Mouse (Mus musculus): ENCODE measurements around the gene Rrn3.
"Not testable (repeated sequence)": the region's sequence is repeated elsewhere in the genome, so short reads cannot be mapped to it uniquely, and the experiment has no call there.

Gene Rrn3

DNA sequence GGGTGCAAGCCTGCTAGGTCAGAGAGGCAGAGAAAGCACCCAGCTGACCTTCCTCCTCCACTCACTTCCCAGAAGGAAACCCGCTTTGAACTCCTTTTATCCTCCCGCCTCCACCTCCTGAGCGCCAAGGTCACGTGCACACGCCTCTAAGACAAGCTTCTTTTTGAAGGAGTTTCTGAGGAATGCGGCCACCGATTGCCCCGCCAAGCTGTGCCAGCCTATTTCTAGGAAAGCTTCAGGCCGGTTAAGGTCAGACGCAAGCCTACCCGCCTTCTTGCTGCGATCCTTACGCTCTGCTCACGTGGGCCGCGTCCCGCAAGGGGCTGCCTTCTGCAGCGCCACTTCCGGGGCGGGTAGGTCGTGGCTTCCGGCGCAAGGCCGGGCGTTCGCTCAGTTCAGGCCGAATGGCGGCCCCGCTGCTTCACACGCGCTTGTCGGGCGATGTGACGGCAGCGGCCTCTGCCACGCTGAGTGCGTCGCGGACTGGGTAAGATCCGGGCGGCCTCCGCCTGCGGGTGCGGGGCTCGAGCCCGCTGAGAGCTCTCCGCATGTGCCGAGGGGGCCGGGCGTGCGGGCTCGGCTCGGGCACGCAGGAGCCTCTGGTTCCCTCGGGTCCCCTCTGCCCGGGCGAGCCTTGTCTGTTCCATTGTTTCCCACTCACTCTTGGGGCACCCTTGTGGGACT is at the start of gene Rrn3:
Gene Rrn3 (plus strand): TSS at position 356 of the 684 bp plus-strand sequence.
- peak; percentile 89 for DNase-seq (ENCODE audit: low read depth, low spot score)

DNA sequence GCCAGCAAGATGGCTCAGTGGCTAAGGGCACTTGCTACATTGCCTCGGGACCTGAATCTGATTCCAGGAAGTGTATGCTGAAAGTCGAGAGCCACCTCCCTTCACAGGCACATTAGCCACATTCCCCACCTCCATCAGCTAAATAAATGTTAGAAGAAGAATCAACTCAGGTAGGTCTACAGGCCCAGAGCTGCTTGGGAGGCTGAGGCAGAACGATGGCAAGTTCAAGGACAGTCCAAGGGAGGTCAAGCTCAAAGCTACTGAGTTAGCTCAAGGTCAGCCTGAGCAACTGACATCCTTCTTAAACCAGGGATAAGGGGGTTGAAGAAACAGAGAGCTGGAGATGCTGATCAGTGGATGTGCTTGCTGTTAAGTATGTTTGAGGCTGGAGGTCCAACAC is 47.7 kb upstream of the Rrn3 start:
- no peak for DNase-seq (ENCODE audit: low read depth, low spot score)

DNA sequence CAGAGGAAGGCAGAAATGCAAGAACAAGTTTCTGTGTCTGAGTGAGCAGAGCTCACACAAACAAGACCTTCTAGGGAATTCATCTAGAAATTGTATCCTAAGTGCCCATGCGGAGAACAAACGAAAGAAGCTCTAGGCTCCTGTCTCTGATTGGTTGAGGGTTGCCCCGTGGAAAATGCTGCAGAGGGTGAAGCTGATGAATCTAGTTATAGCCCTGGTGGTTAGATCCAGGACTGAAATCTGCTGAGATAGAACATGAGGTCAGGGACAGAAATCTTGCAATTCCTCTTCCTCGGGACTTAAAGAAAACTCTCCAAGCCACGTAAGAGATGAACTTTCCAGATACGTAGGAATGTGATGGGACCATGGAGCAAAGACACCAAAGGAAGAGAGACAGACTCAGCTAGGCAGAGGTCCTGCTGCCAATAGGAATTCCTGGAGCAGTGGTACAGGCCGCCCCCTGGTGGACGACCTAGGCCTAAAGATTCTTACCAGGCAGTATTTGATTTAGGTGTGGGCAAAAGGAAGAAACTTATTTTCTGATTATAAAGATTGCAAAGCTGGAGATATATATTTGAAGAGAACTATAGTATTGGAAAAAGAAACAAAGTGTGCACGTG is 46.9 kb upstream of the Rrn3 start:
- DNase-seq (ENCODE audit: low read depth, low spot score) = peak; percentile 30

DNA sequence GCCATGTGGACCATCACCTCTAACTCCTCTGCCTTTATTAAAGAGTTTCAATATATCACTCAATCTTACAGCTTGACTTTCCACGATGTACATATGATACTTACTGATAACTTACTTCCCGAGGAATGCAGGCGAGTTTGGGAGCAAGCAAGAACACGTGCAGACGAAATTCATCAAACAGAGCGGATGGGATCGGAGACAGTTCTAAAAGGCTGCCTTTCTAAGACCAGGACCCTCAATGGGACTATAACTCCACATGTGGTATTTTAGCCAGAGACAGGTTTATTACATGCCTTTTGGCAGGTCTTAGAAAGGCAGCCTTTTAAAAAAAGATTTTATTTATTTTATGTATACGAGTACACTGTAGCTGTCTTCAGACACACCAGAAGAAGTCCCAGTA is 44.5 kb upstream of the Rrn3 start:
- DNase-seq (ENCODE audit: low read depth, low spot score) = no peak

DNA sequence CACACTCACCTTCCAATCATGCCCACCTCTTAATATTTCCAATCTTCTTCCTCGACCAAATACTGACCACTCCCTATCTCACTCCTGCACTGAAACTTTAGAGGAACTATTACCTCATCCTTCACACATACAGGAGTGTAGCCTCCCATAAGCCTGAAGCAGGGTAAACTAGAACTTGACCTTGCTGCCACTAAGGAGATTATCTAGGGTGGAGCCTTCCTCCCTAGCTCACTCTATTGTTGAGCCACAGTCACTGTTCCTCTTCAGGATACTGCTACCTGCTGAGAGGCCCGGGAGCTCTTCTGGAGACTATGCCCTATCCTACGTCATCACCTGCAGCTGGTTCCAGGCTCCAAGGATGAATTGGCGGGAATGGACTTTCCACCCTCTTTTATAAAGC is 41.5 kb upstream of the Rrn3 start:
- DNase-seq (ENCODE audit: low read depth, low spot score) = not testable (repeated sequence)

DNA sequence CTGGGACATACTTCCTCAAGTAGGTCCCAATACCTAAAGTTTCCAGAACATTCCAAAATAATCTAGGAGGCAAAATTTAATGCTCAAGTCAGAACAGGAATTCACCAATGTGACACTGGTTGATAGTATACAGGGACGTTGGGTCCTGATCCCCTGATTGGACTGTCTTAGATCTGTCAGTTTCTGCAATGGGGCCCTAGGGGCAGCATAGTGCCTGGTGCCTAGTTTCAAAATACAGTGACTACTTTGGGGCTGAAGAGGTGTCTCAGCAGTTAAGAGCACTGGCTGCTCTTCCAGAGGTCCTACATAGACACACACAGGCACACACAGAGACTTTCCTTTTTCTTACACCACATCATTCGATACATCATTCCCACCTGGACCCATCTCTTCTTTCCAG is 39.7 kb upstream of the Rrn3 start:
- no peak for DNase-seq (ENCODE audit: low read depth, low spot score)

DNA sequence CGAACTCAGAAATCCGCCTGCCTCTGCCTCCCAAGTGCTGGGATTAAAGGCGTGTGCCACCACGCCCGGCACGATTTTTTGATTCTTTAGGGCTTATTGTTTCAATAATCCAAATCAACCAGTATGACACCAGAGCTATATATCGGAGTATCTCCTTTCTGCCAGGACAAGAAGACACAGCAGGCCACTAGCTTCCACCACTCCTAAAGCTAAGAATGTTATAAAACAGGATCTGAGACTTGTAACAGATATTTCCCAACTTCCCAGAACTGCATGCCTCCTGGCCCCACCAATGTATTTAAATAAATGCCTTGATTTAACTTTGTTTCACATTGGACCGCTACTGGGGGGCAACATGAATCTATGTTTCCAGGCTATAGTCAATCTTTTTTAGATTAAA is 32.8 kb upstream of the Rrn3 start:
- DNase-seq (ENCODE audit: low read depth, low spot score) = no peak

DNA sequence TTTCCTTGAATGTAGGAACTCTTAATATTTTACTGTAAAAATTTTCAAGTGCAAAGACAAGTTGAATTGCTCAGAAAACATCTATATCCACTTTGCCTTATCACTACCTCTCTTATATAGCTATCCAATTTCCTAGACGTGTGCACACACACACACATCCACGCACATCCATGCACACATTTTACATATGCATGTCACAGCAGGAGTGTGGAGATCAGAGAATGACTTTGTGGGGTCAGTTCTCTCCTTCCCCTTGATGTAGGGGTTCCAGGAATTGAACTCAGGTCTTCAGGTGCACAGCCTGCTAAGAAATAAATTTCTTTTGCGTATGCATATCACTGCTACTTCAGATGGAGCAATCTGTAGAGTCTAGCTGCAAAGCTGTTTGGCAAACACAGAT is 32.4 kb upstream of the Rrn3 start:
- no peak for DNase-seq (ENCODE audit: low read depth, low spot score)

DNA sequence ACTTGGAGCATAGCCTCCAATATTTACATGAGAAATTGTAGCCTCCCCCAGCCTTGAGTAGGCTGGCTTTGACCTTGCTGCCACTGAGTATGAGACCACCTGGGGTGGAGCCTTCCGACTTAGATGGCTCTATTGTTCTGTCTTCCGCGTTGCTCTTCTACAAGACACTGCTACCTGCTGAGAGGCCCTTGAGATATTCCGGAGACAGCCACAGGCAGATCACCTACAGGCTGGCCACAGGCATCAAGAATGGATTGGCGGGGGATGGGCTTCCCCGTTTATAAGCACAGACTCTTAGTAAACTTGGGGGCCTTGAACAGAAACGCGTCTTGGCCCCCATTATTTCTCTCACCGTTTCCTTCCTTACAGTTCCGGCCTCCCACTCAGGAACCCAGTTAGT is 31.7 kb upstream of the Rrn3 start:
- DNase-seq (ENCODE audit: low read depth, low spot score) = not testable (repeated sequence)

DNA sequence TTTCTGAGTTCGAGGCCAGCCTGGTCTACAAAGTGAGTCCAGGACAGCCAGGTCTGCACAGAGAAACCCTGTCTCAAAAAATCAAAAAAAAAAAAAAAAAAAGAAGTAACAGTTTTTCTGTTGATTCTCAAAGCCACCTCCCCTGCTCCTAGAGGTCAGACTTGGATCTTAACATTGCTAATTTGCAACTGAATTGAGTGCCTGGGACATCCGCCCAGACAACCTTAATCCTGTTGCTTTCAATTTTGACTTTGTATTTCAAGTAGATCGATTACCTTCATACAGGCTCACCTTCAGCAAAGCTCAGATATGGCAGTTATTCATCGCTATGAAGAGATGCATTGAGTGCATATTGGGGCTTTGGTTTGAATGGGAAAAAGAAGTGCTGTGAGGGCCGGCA is 31.2 kb upstream of the Rrn3 start:
- no peak for DNase-seq (ENCODE audit: low read depth, low spot score)

DNA sequence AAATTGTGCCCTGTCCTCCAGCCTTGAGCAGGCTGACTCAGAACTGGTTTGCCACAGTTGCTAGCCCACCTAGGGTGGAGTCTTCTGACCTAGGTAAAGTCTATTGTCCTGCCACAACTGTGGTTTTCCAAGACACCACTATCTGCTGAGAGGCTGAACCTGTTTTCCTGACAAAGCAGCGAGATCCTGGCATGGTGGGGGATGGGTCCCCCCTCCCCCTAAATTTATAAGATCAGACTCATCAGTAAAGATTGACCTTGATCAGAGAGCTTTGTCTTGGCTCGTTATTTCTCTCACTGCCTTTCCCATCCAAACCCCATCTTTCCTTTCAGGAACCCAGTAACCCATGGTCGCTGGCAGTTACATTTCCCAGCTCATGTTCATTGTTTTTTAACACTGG is 30.5 kb upstream of the Rrn3 start:
- no peak for DNase-seq (ENCODE audit: low read depth, low spot score)

DNA sequence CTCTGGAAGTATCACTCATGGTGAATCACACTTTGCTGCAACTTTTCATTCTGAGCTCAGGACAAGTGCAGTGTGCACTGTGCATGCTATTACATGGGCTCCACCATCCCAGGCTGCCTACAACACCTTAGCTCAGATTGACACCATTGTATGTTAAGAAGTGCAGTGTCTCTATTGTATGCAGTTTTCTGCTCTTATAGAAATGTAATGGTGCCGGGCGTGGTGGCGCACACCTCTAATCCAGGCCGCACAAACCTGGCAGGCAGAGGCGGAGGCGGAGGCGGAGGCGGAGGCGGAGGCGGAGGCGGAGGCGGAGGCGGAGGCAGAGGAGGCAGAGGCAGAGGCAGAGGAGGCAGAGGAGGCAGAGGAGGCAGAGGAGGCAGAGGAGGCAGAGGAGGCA is 29.9 kb upstream of the Rrn3 start:
- DNase-seq (ENCODE audit: low read depth, low spot score) = no peak

DNA sequence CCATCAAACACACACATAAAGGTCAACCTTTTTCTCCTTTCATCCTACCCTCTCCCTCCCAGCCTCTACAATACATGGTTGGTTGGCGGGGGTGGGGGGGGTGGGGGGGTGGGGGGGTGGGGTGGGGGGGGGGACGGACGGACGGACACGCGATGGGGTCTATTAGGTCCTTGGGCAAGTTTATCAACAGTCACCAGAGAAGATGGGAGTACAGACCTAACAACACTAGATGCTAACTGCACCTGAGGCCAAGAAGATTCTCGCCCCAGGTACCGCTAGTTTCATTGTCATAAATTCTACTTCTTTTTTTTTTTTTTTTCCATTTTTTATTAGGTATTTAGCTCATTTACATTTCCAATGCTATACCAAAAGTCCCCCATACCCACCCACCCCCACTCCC is 26.5 kb upstream of the Rrn3 start:
- no peak for DNase-seq (ENCODE audit: low read depth, low spot score)

DNA sequence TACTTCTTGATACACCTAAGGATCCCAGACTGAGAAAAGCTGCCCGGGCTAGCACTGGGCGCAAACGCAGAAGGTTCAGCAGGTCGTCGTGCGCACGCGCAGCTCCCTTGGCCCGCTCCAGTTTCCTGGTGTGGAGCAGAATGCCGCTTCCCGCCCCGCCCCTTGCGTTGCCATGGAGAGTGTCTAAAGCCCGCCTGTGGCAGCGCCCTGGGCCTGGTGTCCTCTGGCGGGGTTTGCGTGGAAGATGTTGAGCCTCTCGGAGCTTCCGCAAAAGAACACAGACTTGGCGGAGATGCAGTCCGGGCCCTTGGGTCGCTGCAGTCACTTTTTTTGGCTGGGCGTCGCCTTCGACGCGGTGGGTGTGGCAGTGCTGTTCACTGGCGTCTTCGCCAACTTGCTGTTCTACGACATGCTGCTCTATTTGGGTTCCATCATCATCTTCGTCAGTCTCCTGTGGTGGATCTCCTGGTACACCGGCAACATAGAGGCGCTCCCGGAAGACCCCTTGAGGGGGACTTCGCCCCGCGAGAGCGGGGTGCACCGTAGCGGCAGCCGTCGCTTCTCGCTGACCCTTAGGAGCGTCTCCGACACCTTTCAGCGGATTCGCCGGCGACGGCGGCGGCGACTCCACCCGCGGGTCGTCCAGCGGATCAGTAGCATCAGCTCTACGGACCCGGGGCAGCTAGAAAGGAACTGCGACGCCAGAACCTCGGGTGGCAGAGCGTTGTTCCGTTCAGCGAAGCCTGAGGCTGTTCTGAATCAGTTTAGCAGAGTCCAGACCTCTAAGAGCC is 25.9 kb upstream of the Rrn3 start:
- DNase-seq (ENCODE audit: low read depth, low spot score) = peak; percentile 91

DNA sequence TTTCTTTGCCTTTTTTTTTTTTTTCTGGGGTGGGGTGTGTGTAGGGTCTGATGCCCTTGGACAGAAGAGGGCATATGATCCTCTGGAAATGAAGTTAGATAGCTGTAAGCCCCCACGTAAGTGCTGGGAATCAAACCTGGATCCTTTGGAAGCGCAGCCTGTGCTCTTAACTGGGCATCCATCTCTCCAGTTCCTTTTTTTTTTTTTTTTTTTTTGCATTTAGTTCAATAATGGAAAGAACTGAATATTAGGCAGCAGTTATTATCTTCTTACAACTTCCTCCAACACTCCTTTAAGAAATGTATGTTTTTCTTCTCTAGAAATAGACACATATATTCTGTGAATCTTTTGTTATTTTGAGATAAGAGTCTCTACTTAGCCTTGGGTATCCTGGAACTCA is 22.7 kb upstream of the Rrn3 start:
- DNase-seq (ENCODE audit: low read depth, low spot score) = no peak

DNA sequence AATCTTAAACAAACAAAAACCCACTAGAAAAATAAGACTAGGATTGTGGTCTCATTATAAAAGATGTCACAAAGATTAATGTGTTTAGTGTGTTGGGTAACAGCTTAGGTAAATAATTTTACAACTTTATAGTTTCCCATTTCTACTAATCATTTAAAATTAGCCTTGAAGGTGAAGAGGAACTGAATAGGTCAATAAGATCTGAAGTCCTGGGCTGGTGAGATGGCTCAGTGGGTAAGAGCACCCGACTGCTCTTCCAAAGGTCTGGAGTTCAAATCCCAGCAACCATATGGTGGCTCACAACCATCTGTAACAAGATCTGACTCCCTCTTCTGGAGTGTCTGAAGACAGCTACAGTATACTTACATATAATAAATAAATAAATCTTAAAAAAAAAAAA is 17.7 kb upstream of the Rrn3 start:
- not testable (repeated sequence) for DNase-seq (ENCODE audit: low read depth, low spot score)

DNA sequence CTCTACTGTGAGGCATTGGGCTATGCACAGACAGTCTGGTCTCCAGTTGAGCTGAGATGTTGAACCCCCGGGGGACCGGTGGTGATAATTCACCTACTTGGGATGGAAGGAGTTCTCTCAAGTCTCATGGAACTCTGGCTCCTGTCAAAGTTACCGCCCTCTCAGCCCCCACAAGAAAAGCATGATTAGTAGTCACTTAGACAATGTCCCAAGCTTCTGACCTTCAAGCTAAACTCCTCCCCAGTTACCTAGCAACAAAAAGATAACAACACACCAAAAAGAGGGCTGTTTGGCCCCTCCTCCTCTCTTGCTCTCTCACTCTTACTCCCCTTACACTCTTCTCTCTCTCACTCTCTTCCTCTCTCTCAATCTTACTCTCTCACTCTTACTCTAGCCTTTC is 16.0 kb upstream of the Rrn3 start:
- DNase-seq (ENCODE audit: low read depth, low spot score) = no peak

DNA sequence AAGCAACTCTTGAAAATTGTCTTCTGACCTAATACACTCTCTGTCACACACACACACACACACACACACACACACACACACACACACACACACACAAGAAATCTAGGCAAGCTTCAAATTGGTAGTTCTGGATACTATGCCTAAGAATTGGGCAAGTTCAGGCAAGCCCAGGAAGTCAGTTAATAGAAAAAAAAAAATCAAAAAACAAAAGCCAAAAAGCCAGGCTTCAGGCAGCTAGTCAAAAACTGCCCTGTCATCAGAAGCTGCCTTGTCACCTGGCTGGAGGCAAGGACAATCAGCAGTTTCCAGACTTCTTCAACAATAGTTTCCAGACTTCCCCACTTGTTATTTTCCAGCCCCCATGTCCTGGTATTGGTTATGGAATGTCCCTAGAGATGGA is 14.1 kb upstream of the Rrn3 start:
- DNase-seq (ENCODE audit: low read depth, low spot score) = no peak

DNA sequence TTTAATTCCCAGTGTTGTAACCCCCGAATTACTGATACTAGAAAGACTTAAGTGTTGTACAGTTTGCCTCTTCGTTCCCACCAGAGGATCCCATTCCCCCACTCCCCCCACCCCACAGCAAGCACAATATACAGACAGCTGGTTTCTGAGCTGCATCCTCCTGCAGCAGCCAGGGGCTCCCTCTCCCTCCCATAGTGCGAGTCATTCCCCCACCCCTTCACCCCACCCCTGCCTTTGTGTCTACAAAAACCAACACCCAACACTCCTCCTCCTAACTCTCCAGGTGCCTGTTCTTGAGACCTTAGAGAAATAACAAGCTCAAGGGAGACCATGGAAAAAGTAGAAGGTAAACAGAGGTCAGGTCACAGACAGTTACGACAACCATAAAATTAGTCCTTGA is 8.9 kb upstream of the Rrn3 start:
- not testable (repeated sequence) for DNase-seq (ENCODE audit: low read depth, low spot score)

DNA sequence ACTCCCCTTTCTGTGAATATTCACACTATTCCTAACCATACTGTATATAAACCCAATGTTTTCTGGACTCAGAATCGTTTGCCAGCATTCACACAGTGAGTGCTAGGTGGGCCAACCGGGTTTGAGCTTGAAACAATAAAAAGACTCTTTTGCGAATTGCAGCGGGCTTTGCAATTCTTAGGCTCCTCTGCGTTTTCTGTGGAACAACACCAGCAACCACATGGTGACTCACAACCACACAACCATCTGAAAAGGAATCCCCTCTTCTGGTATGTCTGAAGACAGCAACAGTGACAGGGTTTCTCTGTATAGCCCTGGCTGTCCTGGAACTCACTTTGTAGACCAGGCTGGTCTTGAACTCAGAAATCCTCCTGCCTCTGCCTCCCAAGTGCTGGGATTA is 8.5 kb upstream of the Rrn3 start:
- not testable (repeated sequence) for DNase-seq (ENCODE audit: low read depth, low spot score)

DNA sequence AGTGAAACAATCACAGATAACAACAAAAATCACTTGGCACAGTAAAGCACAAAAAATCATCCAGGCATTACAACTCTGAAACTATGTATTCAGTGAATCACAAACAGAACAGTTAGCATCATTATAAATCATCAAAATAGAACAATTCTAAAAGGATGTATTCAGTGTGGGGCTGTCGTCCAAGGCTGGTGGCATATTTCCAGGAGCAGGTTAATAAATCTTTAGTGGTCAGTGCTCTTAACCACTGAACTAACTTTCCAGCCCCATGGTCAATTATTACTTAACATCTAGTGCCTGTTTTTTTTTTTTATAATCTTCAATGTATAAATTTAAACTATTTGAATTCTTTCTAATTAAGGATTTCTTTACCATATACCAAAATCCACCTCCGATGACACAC is 6.5 kb upstream of the Rrn3 start:
- not testable (repeated sequence) for DNase-seq (ENCODE audit: low read depth, low spot score)

DNA sequence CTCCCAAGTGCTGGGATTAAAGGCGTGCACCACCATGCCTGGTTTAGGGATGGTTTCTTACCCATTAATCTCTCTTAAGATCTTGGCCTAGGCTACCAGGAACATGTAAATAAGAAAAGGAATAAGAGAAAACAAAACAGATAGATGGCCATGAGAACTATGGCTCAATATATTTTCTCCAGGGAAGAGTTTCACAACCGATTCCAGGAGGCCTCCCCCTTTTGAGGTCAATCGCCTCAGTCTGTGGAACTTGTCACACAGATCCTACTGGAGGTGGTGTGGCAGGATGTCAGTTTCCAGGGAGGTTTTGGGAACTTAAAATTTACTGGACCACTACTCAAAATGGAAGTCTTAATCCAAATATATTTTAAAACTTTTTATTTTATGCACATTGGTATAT is 5.9 kb upstream of the Rrn3 start:
- DNase-seq (ENCODE audit: low read depth, low spot score) = not testable (repeated sequence)

DNA sequence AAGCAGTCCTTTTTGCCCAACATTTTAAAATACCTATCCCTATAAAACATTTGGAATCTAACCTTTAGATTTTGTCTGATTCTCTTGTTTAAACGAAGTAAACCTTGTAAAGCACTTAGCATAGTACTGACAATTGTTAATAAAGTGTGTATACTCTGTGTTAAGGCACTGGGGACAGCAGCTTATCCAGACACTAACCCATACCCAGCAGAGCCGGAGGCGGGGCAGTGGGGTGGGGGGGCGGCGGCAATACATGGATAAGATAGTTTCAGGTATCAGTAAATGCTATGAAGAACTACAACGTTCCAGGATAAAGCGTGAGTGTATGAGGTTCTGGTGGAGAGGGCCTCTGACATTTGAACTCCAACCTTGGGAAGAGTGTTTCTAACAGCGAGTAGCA is 708 bp downstream of the Rrn3 start:
- DNase-seq (ENCODE audit: low read depth, low spot score) = no peak
